Mouse (Mus musculus): ENCODE measurements around the gene Wfdc12.
A peak's percentile ranks its signal among the peaks of the same experiment; 100 is the strongest.

Gene Wfdc12

GRCm38 (mm10) chr2:164177831-164178230 lies 12.6 kb downstream of the Wfdc12 start:
- DNase-seq (ENCODE audit: low spot score in 2 of 2) = no peak

GRCm38 (mm10) chr2:164175850-164176249 lies 14.6 kb downstream of the Wfdc12 start:
- no peak for DNase-seq (ENCODE audit: low spot score in 2 of 2)

- DNase-seq (ENCODE audit: low spot score in 2 of 2) = peak; percentile 78 to 90
Measured at GRCm38 (mm10) chr2:164174649-164175395, 15.6 kb downstream of the Wfdc12 start.

- DNase-seq (ENCODE audit: low spot score in 2 of 2) = no peak
Measured at GRCm38 (mm10) chr2:164173394-164173793, 17.0 kb downstream of the Wfdc12 start.

GRCm38 (mm10) chr2:164170902-164171301 lies 19.5 kb downstream of the Wfdc12 start, which contains the start of gene Kcns1:
Gene Kcns1, minus strand, starts transcription at chr2:164171113.
- DNase-seq (ENCODE audit: low spot score in 2 of 2) = no peak

GRCm38 (mm10) chr2:164170326-164170725 lies 20.1 kb downstream of the Wfdc12 start:
- no peak for DNase-seq (ENCODE audit: low spot score in 2 of 2)

GRCm38 (mm10) chr2:164168571-164168946 lies 21.8 kb downstream of the Wfdc12 start:
- peak; percentile 48 to 59 for DNase-seq (ENCODE audit: low spot score in 2 of 2)

- DNase-seq (ENCODE audit: low spot score in 2 of 2) = no peak
Measured at GRCm38 (mm10) chr2:164167752-164168570, 22.4 kb downstream of the Wfdc12 start.

GRCm38 (mm10) chr2:164164941-164165340 lies 25.5 kb downstream of the Wfdc12 start:
- no peak for DNase-seq (ENCODE audit: low spot score in 2 of 2)

- DNase-seq (ENCODE audit: low spot score in 2 of 2) = no peak
Measured at GRCm38 (mm10) chr2:164161515-164162055, 28.8 kb downstream of the Wfdc12 start.

GRCm38 (mm10) chr2:164158838-164159237 lies 31.6 kb downstream of the Wfdc12 start:
- DNase-seq (ENCODE audit: low spot score in 2 of 2) = no peak

GRCm38 (mm10) chr2:164156158-164156557 lies 34.2 kb downstream of the Wfdc12 start:
- no peak for DNase-seq (ENCODE audit: low spot score in 2 of 2)

GRCm38 (mm10) chr2:164154007-164154406 lies 36.4 kb downstream of the Wfdc12 start:
- no peak for DNase-seq (ENCODE audit: low spot score in 2 of 2)

GRCm38 (mm10) chr2:164152341-164152740 lies 38.1 kb downstream of the Wfdc12 start:
- no peak for DNase-seq (ENCODE audit: low spot score in 2 of 2)

GRCm38 (mm10) chr2:164150086-164150760 lies 40.2 kb downstream of the Wfdc12 start:
- no peak for DNase-seq (ENCODE audit: low spot score in 2 of 2)

- DNase-seq (ENCODE audit: low spot score in 2 of 2) = no peak
Measured at GRCm38 (mm10) chr2:164146556-164146955, 43.9 kb downstream of the Wfdc12 start.

- no peak for DNase-seq (ENCODE audit: low spot score in 2 of 2)
Measured at GRCm38 (mm10) chr2:164144541-164144940, 45.9 kb downstream of the Wfdc12 start.

GRCm38 (mm10) chr2:164144025-164144424 lies 46.4 kb downstream of the Wfdc12 start:
- DNase-seq (ENCODE audit: low spot score in 2 of 2) = no peak

GRCm38 (mm10) chr2:164142021-164142420 lies 48.4 kb downstream of the Wfdc12 start:
- DNase-seq (ENCODE audit: low spot score in 2 of 2) = peak; percentile 70 to 73

Measured in right cerebral cortex, postnatal 10 days (tissue).